Mouse (Mus musculus): ENCODE measurements around the gene Alpk1. TPM values are rescaled to one million over a fixed set of nuclear protein-coding genes. Genes with fewer than 3 reads are reported as not detected.

The Alpk1 gene
- polyA plus RNA-seq, 1 experiment from 2014 or later: 0.71 TPM

- H3K27me3 ChIP-seq: 0 out of 2 replicates have a peak, but pooled peaks cover 3% of the 10 kb centered on the region
- no peaks in the 10 kb centered on the region for H3K36me3 ChIP-seq
- no peaks in the 10 kb centered on the region for H3K9me3 ChIP-seq
- peak overlapping the region; percentile 62 for H3K4me2 ChIP-seq
- peak overlapping the region; percentile 49 for H3K27ac ChIP-seq (replicated peaks)
- ATAC-seq (ENCODE audit: low FRiP score, low read depth): peak; percentile 87
- peak overlapping the region; percentile 26; the same call in 1 of the 2 replicates for H3K9ac ChIP-seq
- WGBS: 1% methylated on average over 30 of the region's 30 CpGs
- H3K4me3 ChIP-seq: peak overlapping the region; percentile 32
- peaks cover 23% of the 10 kb centered on the region for H3K4me1 ChIP-seq (replicated peaks)
Measured at GRCm38 (mm10) chr3:127705515-127706444, 74.5 kb downstream of the Alpk1 start.

- peak overlapping the region; percentile 62 for H3K4me2 ChIP-seq
- WGBS: 63% methylated on average over 11 of the region's 11 CpGs
- H3K27me3 ChIP-seq: 0 out of 2 replicates have a peak, but pooled peaks cover 3% of the 10 kb centered on the region
- peak overlapping the region; percentile 32 for H3K4me3 ChIP-seq
- peaks cover 23% of the 10 kb centered on the region for H3K4me1 ChIP-seq (replicated peaks)
- no peak overlapping the region for H3K27ac ChIP-seq (replicated peaks)
- peak; percentile 29; the same call in 1 of the 2 replicates for ATAC-seq (ENCODE audit: low FRiP score, low read depth)
- H3K9me3 ChIP-seq: no peaks in the 10 kb centered on the region
- H3K9ac ChIP-seq: no peak overlapping the region
- no peaks in the 10 kb centered on the region for H3K36me3 ChIP-seq
Measured at GRCm38 (mm10) chr3:127705139-127705514, 75.2 kb downstream of the Alpk1 start.

- 60% methylated on average over 4 of the region's 4 CpGs for WGBS
- no peak overlapping the region for H3K4me2 ChIP-seq
Measured at GRCm38 (mm10) chr3:127701196-127701825, 79.0 kb downstream of the Alpk1 start.

GRCm38 (mm10) chr3:127698636-127699035 is 81.7 kb downstream of the Alpk1 start:
- no peak overlapping the region for H3K4me2 ChIP-seq
- ATAC-seq (ENCODE audit: low FRiP score, low read depth): no peak
- WGBS: 93% methylated on average over 5 of the region's 5 CpGs
- H3K9ac ChIP-seq: no peak overlapping the region
- H3K27ac ChIP-seq (replicated peaks): no peak overlapping the region
- H3K4me1 ChIP-seq (replicated peaks): peaks cover 9% of the 10 kb centered on the region
- H3K9me3 ChIP-seq: no peaks in the 10 kb centered on the region
- H3K36me3 ChIP-seq: no peaks in the 10 kb centered on the region
- peaks cover 14% of the 10 kb centered on the region for H3K27me3 ChIP-seq
- H3K4me3 ChIP-seq: no peak overlapping the region

More at GRCm38 (mm10) chr3:127701196-127701825, 79.0 kb downstream of the Alpk1 start:
- H3K4me1 ChIP-seq (replicated peaks): peaks cover 14% of the 10 kb centered on the region
- no peak overlapping the region for H3K4me3 ChIP-seq
- H3K27me3 ChIP-seq: peaks cover 8% of the 10 kb centered on the region; the same call in 1 of the 2 replicates
- H3K27ac ChIP-seq (replicated peaks): no peak overlapping the region
- no peak for ATAC-seq (ENCODE audit: low FRiP score, low read depth)
- no peaks in the 10 kb centered on the region for H3K9me3 ChIP-seq
- H3K9ac ChIP-seq: no peak overlapping the region
- no peaks in the 10 kb centered on the region for H3K36me3 ChIP-seq

GRCm38 (mm10) chr3:127696541-127696940 is 83.8 kb downstream of the Alpk1 start:
- Histone ChIP-seq H3K4me3 (no peak overlapping the region), H3K4me2 (no peak overlapping the region), H3K9me3 (no peaks in the 10 kb centered on the region), H3K36me3 (no peaks in the 10 kb centered on the region), H3K9ac (no peak overlapping the region), H3K27me3 (peaks cover 13% of the 10 kb centered on the region), H3K27ac (replicated peaks) (no peak overlapping the region), H3K4me1 (replicated peaks) (peaks cover 9% of the 10 kb centered on the region)
- WGBS: 76% methylated on average over 11 of the region's 11 CpGs
- peak; percentile 48; the same call in 1 of the 2 replicates for ATAC-seq (ENCODE audit: low FRiP score, low read depth)

GRCm38 (mm10) chr3:127694802-127695771 is 85.2 kb downstream of the Alpk1 start:
- H3K4me2 ChIP-seq: peak overlapping the region; percentile 74
- H3K36me3 ChIP-seq: no peaks in the 10 kb centered on the region
- peaks cover 9% of the 10 kb centered on the region for H3K4me1 ChIP-seq (replicated peaks)
- H3K4me3 ChIP-seq: peak overlapping the region; percentile 37
- WGBS: 7% methylated on average over 43 of the region's 43 CpGs
- H3K27me3 ChIP-seq: peaks cover 13% of the 10 kb centered on the region
- no peaks in the 10 kb centered on the region for H3K9me3 ChIP-seq
- no peak overlapping the region for H3K9ac ChIP-seq
- no peak for ATAC-seq (ENCODE audit: low FRiP score, low read depth)
- H3K27ac ChIP-seq (replicated peaks): no peak overlapping the region

GRCm38 (mm10) chr3:127691230-127691629 is 89.1 kb downstream of the Alpk1 start:
- ATAC-seq (ENCODE audit: low FRiP score, low read depth): no peak
- no peaks in the 10 kb centered on the region for H3K9me3 ChIP-seq
- peaks cover 8% of the 10 kb centered on the region for H3K27me3 ChIP-seq
- no peak overlapping the region for H3K9ac ChIP-seq
- no peaks in the 10 kb centered on the region for H3K36me3 ChIP-seq
- no peak overlapping the region for H3K27ac ChIP-seq (replicated peaks)
- 78% methylated on average over 4 of the region's 4 CpGs for WGBS
- H3K4me2 ChIP-seq: no peak overlapping the region
- H3K4me3 ChIP-seq: no peak overlapping the region
- H3K4me1 ChIP-seq (replicated peaks): peaks cover 9% of the 10 kb centered on the region

- Histone ChIP-seq H3K36me3 (no peaks in the 10 kb centered on the region), H3K4me2 (no peak overlapping the region), H3K27me3 (no peaks in the 10 kb centered on the region), H3K9ac (no peak overlapping the region), H3K27ac (replicated peaks) (no peak overlapping the region), H3K4me1 (replicated peaks) (no peaks in the 10 kb centered on the region), H3K9me3 (no peaks in the 10 kb centered on the region), H3K4me3 (no peak overlapping the region)
- ATAC-seq (ENCODE audit: low FRiP score, low read depth): no peak
- WGBS: 91% methylated on average over 15 of the region's 15 CpGs
Measured at GRCm38 (mm10) chr3:127679703-127680102, 100.6 kb downstream of the Alpk1 start.

GRCm38 (mm10) chr3:127661646-127662531 is 118.4 kb downstream of the Alpk1 start:
- no peak for ATAC-seq (ENCODE audit: low FRiP score, low read depth)
- Histone ChIP-seq H3K9ac (0 out of 2 replicates have a peak overlapping the region, but pooled peaks have one; percentile 13), H3K4me3 (0 out of 2 replicates have a peak overlapping the region, but pooled peaks have one; percentile 16), H3K4me2 (peak overlapping the region; percentile 47), H3K4me1 (replicated peaks) (peaks cover 7% of the 10 kb centered on the region), H3K27ac (replicated peaks) (no peak overlapping the region), H3K27me3 (no peaks in the 10 kb centered on the region), H3K36me3 (no peaks in the 10 kb centered on the region), H3K9me3 (no peaks in the 10 kb centered on the region)
- 17% methylated on average over 22 of the region's 22 CpGs for WGBS

- Histone ChIP-seq H3K4me1 (replicated peaks) (peaks cover 7% of the 10 kb centered on the region), H3K27me3 (no peaks in the 10 kb centered on the region), H3K4me3 (no peak overlapping the region), H3K27ac (replicated peaks) (no peak overlapping the region), H3K9ac (no peak overlapping the region), H3K4me2 (no peak overlapping the region), H3K36me3 (no peaks in the 10 kb centered on the region), H3K9me3 (no peaks in the 10 kb centered on the region)
- 50% methylated on average over 7 of the region's 7 CpGs for WGBS
- ATAC-seq (ENCODE audit: low FRiP score, low read depth): no peak
Measured at GRCm38 (mm10) chr3:127660712-127661111, 119.6 kb downstream of the Alpk1 start.
